Mouse (Mus musculus): ENCODE results near the gene Ahsa2. TPM values are rescaled to one million over a fixed set of nuclear protein-coding genes. Genes with fewer than 3 reads are reported as not detected.
"Not testable (repeated sequence)": the region's sequence is repeated elsewhere in the genome, so short reads cannot be mapped to it uniquely, and the experiment has no call there.

Gene Ahsa2
- polyA plus RNA-seq, 1 experiment from 2014 or later = 134 TPM

GRCm38 (mm10) chr11:23496661-23497060, 1.2 kb downstream of the Ahsa2 start:
- ATAC-seq (no peak), DNase-seq (ENCODE audit: low spot score) (peak; percentile 12)
- 43% methylated on average over 6 of the region's 6 CpGs for WGBS

GRCm38 (mm10) chr11:23495231-23495630, 2.6 kb downstream of the Ahsa2 start:
- Histone ChIP-seq H3K4me3 (ENCODE audit: low read depth, low read length) (no peak overlapping the region), H3K4me2 (ENCODE audit: low read length) (peak overlapping the region; percentile 52; the same call in 1 of the 2 replicates), H3K4me1 (ENCODE audit: control insufficient read depth, insufficient read depth, low read length) (peaks cover 14% of the 10 kb centered on the region), H3K36me3 (ENCODE audit: control insufficient read depth, insufficient read depth, low read length) (peaks cover 53% of the 10 kb centered on the region), H3K9ac (ENCODE audit: low read length) (no peak overlapping the region), H3K9me3 (replicated peaks; ENCODE audit: control insufficient read depth, low read length) (no peaks in the 10 kb centered on the region), H3K27me3 (replicated peaks; ENCODE audit: control insufficient read depth, insufficient read depth, low read length) (no peaks in the 10 kb centered on the region), H3K27ac (ENCODE audit: low read depth, low read length) (no peak overlapping the region)
- 97% methylated on average over 6 of the region's 6 CpGs for WGBS
- DNase-seq (ENCODE audit: low spot score) (no peak), ATAC-seq (no peak)

More at GRCm38 (mm10) chr11:23496661-23497060, 1.2 kb downstream of the Ahsa2 start:
- Histone ChIP-seq H3K4me3 (ENCODE audit: low read depth, low read length) (peak overlapping the region; percentile 85), H3K9ac (ENCODE audit: low read length) (peak overlapping the region; percentile 93), H3K27me3 (replicated peaks; ENCODE audit: control insufficient read depth, insufficient read depth, low read length) (no peaks in the 10 kb centered on the region), H3K27ac (ENCODE audit: low read depth, low read length) (peak overlapping the region; percentile 97; the same call in 1 of the 2 replicates), H3K4me2 (ENCODE audit: low read length) (peak overlapping the region; percentile 52), H3K9me3 (replicated peaks; ENCODE audit: control insufficient read depth, low read length) (no peaks in the 10 kb centered on the region), H3K36me3 (ENCODE audit: control insufficient read depth, insufficient read depth, low read length) (peaks cover 39% of the 10 kb centered on the region), H3K4me1 (ENCODE audit: control insufficient read depth, insufficient read depth, low read length) (peaks cover 14% of the 10 kb centered on the region)

GRCm38 (mm10) chr11:23492048-23492790, 5.6 kb downstream of the Ahsa2 start:
- ATAC-seq (no peak), DNase-seq (ENCODE audit: low spot score) (no peak)
- Histone ChIP-seq H3K4me1 (ENCODE audit: control insufficient read depth, insufficient read depth, low read length) (peaks cover 14% of the 10 kb centered on the region), H3K36me3 (ENCODE audit: control insufficient read depth, insufficient read depth, low read length) (peaks cover 83% of the 10 kb centered on the region), H3K27me3 (replicated peaks; ENCODE audit: control insufficient read depth, insufficient read depth, low read length) (no peaks in the 10 kb centered on the region), H3K9me3 (replicated peaks; ENCODE audit: control insufficient read depth, low read length) (no peaks in the 10 kb centered on the region), H3K9ac (ENCODE audit: low read length) (no peak overlapping the region), H3K27ac (ENCODE audit: low read depth, low read length) (no peak overlapping the region), H3K4me3 (ENCODE audit: low read depth, low read length) (no peak overlapping the region), H3K4me2 (ENCODE audit: low read length) (no peak overlapping the region)
- 95% methylated on average over 4 of the region's 4 CpGs for WGBS

GRCm38 (mm10) chr11:23489955-23490354, 7.9 kb downstream of the Ahsa2 start:
- no peak overlapping the region for H3K27ac ChIP-seq (ENCODE audit: low read depth, low read length)
- H3K9me3 ChIP-seq (replicated peaks; ENCODE audit: control insufficient read depth, low read length) = no peaks in the 10 kb centered on the region
- no peak overlapping the region for H3K4me3 ChIP-seq (ENCODE audit: low read depth, low read length)
- no peaks in the 10 kb centered on the region for H3K4me1 ChIP-seq (ENCODE audit: control insufficient read depth, insufficient read depth, low read length)
- DNase-seq (ENCODE audit: low spot score) (no peak), ATAC-seq (no peak)
- H3K27me3 ChIP-seq (replicated peaks; ENCODE audit: control insufficient read depth, insufficient read depth, low read length) = no peaks in the 10 kb centered on the region
- WGBS = 91% methylated on average over 1 of the region's 1 CpGs
- H3K36me3 ChIP-seq (ENCODE audit: control insufficient read depth, insufficient read depth, low read length) = peaks cover 90% of the 10 kb centered on the region
- no peak overlapping the region for H3K9ac ChIP-seq (ENCODE audit: low read length)
- H3K4me2 ChIP-seq (ENCODE audit: low read length) = no peak overlapping the region

GRCm38 (mm10) chr11:23465862-23466261, 32.0 kb downstream of the Ahsa2 start:
- H3K4me2 ChIP-seq (ENCODE audit: low read length); DNase-seq (ENCODE audit: low spot score); H3K4me3 ChIP-seq (ENCODE audit: low read depth, low read length); H3K4me1 ChIP-seq (ENCODE audit: control insufficient read depth, insufficient read depth, low read length); H3K27ac ChIP-seq (ENCODE audit: low read depth, low read length); H3K9ac ChIP-seq (ENCODE audit: low read length); H3K9me3 ChIP-seq (replicated peaks; ENCODE audit: control insufficient read depth, low read length); ATAC-seq; H3K27me3 ChIP-seq (replicated peaks; ENCODE audit: control insufficient read depth, insufficient read depth, low read length): not testable (repeated sequence)
- 96% methylated on average over 2 of the region's 2 CpGs for WGBS
- peaks cover 44% of the 10 kb centered on the region for H3K36me3 ChIP-seq (ENCODE audit: control insufficient read depth, insufficient read depth, low read length)

Small RNAs within 50 kb of the gene (microRNA-seq; reads per million reads assigned to microRNA genes)
- not detected for gene Gm47279

Other genes with a start within 250 kb of the Ahsa2 start
- gene Xpo1, start 242.0 kb downstream of the Ahsa2 start, polyA plus RNA-seq (2014; fragmentation: Nextera tagmentation; extraction: Ambion mirVana) = 94.5 and 114 TPM in 2 replicates
- gene Usp34, start 191.1 kb downstream of the Ahsa2 start, polyA plus RNA-seq (2014; fragmentation: Nextera tagmentation; extraction: Ambion mirVana) = 39.2 and 44.0 TPM in 2 replicates
- not detected in 2 replicates for gene 1700093K21Rik, start 23.1 kb upstream of the Ahsa2 start, polyA plus RNA-seq (2014; fragmentation: Nextera tagmentation; extraction: Ambion mirVana)
- gene 0610010F05Rik, start 135.6 kb upstream of the Ahsa2 start, polyA plus RNA-seq (2014; fragmentation: Nextera tagmentation; extraction: Ambion mirVana) = 140 and 171 TPM in 2 replicates
- gene Pus10, start 167.6 kb upstream of the Ahsa2 start, polyA plus RNA-seq (2014; fragmentation: Nextera tagmentation; extraction: Ambion mirVana) = 13.4 and 14.7 TPM in 2 replicates
- gene Pex13, start 167.9 kb upstream of the Ahsa2 start, polyA plus RNA-seq (2014; fragmentation: Nextera tagmentation; extraction: Ambion mirVana) = 36.6 and 37.0 TPM in 2 replicates

Data from forebrain, embryonic 14.5 days (tissue).